ENCODE assay signal across 8 mouse cellular contexts in the genomic region with DNA sequence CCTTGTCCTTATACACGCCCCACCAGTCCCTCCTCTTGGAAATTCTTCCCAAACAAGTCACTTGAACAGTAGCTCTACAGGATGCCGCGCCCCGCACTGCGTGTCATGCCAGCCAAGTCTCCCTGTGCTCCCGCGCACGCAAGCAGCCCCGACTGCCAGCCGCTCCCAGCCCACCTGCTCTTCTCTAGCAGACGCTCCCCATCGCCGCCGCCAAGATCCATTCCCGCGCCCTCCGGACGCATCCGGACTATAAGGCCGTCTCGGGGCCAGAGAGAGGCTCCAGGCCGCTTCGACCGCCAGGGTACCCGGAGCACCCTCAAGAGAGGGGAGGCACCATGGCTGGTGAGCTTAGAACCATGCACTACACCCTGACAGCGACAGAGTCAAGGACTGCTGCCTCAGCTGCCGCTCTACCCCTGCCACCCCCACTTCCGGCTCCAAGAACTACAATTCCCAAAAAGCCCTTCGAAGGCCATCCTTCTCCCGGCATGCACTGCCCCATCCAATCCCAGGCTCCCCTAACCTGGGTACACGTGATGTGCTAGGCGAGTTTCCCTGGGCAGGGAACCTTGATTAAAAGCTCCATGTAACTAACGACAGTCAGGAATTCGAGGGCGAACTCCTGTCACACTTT. TPM values are rescaled to one million over a fixed set of nuclear protein-coding genes. Genes with fewer than 3 reads are reported as not detected.
DNase-seq lines count a peak whose midpoint lies in the region; ATAC-seq and TF ChIP-seq lines count a peak whose summit lies in the region.

No protein-coding gene starts in this region.

- no peak; the same call in 1 of the 2 replicates for TF ChIP-seq EP300 in lung, postnatal 0 days (IDR thresholded peaks at IDR 0.05)

- peak overlapping the region; percentile 63 for H3K9ac ChIP-seq in lung, postnatal 0 days (replicated peaks; ENCODE audit: low read depth)

- no peaks in the 10 kb centered on the region for H3K9me3 ChIP-seq in hindbrain, embryonic 10.5 days
- no peaks in the 10 kb centered on the region for H3K9me3 ChIP-seq in lung, postnatal 0 days (ENCODE audit: low read length)

- peak; percentile 97 for ATAC-seq in frontal cortex, adult (ENCODE audit: low TSS enrichment)
- peak; percentile 99 for ATAC-seq in lung, postnatal 0 days

- peak; percentile 24 for TF ChIP-seq CTCF in lung, postnatal 0 days (IDR thresholded peaks at IDR 0.05)

- H3K27ac ChIP-seq in hindbrain, embryonic 10.5 days = peak overlapping the region; percentile 87
- peak overlapping the region; percentile 93 for H3K27ac ChIP-seq in lung, postnatal 0 days (ENCODE audit: low read length)

- H3K4me3 ChIP-seq in hindbrain, embryonic 10.5 days = peak overlapping the region; percentile 79
- H3K4me3 ChIP-seq in lung, postnatal 0 days (ENCODE audit: low read depth, low read length) = peak overlapping the region; percentile 79

- H3K27me3 ChIP-seq in hindbrain, embryonic 10.5 days (ENCODE audit: insufficient read depth, poor library complexity, severe bottlenecking) = no peaks in the 10 kb centered on the region
- H3K27me3 ChIP-seq in lung, postnatal 0 days (replicated peaks; ENCODE audit: insufficient read depth, low read length) = no peaks in the 10 kb centered on the region

- peak overlapping the region; percentile 87 for H3K4me2 ChIP-seq in lung, postnatal 0 days (replicated peaks; ENCODE audit: low read depth, low read length)

- peak; percentile 90 for DNase-seq in MN1 (ENCODE audit: low spot score)
- DNase-seq in cerebellum, adult 9-10 months = peak; percentile 91
- DNase-seq in hindbrain, embryonic 10.5 days (ENCODE audit: low spot score) = peak; percentile 90
- peak; percentile 93 for DNase-seq in layer of hippocampus, adult 9-11 months
- peak; percentile 97 for DNase-seq in lung, postnatal 0 days (ENCODE audit: low spot score)
- DNase-seq in ovary, postnatal 14 days (ENCODE audit: low spot score) = peak; percentile 71
- peak; percentile 92 for DNase-seq in thymus, postnatal 14 days

- under 1% methylated on average over 35 of the region's 35 CpGs for WGBS in hindbrain, embryonic 10.5 days
- WGBS in lung, postnatal 0 days = under 1% methylated on average over 35 of the region's 35 CpGs

- H3K36me3 ChIP-seq in hindbrain, embryonic 10.5 days = 0 out of 2 replicates have a peak, but pooled peaks cover 3% of the 10 kb centered on the region
- no peaks in the 10 kb centered on the region for H3K36me3 ChIP-seq in lung, postnatal 0 days (ENCODE audit: insufficient read depth, low read length)

- H3K4me1 ChIP-seq in hindbrain, embryonic 10.5 days (replicated peaks) = peaks cover 25% of the 10 kb centered on the region
- peaks cover 9% of the 10 kb centered on the region; the same call in 1 of the 2 replicates for H3K4me1 ChIP-seq in lung, postnatal 0 days (ENCODE audit: insufficient read depth, low read depth, low read length)

RNA-seq across cellular contexts. Expression of a gene that starts 9.3 kb away (rescaled TPM):
- polyA plus RNA-seq in hindbrain, embryonic 10.5 days (2016; fragmentation: Nextera tagmentation; extraction: Ambion mirVana) = 78.1 and 97.4 TPM in 2 replicates
- 63.5 and 70.1 TPM in 2 replicates for polyA plus RNA-seq in lung, postnatal 0 days (2015; fragmentation: Nextera tagmentation; extraction: Ambion mirVana)

RNA-seq across cellular contexts. Expression of a gene that starts 9.5 kb away (rescaled TPM):
- polyA plus RNA-seq in hindbrain, embryonic 10.5 days (2016; fragmentation: Nextera tagmentation; extraction: Ambion mirVana) = 21.7 and 22.6 TPM in 2 replicates
- polyA plus RNA-seq in lung, postnatal 0 days (2015; fragmentation: Nextera tagmentation; extraction: Ambion mirVana) = 12.9 and 13.3 TPM in 2 replicates

RNA-seq across cellular contexts. Expression of a gene that starts 45.9 kb away (rescaled TPM):
- 30.3 and 33.7 TPM in 2 replicates for polyA plus RNA-seq in hindbrain, embryonic 10.5 days (2016; fragmentation: Nextera tagmentation; extraction: Ambion mirVana)
- polyA plus RNA-seq in lung, postnatal 0 days (2015; fragmentation: Nextera tagmentation; extraction: Ambion mirVana) = 15.7 and 17.3 TPM in 2 replicates

RNA-seq across cellular contexts. Expression of a gene that starts 57.8 kb away (rescaled TPM):
- not detected in 2 replicates for polyA plus RNA-seq in hindbrain, embryonic 10.5 days (2016; fragmentation: Nextera tagmentation; extraction: Ambion mirVana)
- polyA plus RNA-seq in lung, postnatal 0 days (2015; fragmentation: Nextera tagmentation; extraction: Ambion mirVana) = 2.1 and 3.0 TPM in 2 replicates

Comparison
In these comparisons a context has a peak if more than half of its experiments do, and no peak if none do; other contexts are left out.
1. Peak in every context shown above with its lines: DNase-seq, ATAC-seq, H3K4me3 ChIP-seq and H3K27ac ChIP-seq.